Comparison of ENCODE assay signal across 12 mouse cellular contexts in the genomic region with DNA sequence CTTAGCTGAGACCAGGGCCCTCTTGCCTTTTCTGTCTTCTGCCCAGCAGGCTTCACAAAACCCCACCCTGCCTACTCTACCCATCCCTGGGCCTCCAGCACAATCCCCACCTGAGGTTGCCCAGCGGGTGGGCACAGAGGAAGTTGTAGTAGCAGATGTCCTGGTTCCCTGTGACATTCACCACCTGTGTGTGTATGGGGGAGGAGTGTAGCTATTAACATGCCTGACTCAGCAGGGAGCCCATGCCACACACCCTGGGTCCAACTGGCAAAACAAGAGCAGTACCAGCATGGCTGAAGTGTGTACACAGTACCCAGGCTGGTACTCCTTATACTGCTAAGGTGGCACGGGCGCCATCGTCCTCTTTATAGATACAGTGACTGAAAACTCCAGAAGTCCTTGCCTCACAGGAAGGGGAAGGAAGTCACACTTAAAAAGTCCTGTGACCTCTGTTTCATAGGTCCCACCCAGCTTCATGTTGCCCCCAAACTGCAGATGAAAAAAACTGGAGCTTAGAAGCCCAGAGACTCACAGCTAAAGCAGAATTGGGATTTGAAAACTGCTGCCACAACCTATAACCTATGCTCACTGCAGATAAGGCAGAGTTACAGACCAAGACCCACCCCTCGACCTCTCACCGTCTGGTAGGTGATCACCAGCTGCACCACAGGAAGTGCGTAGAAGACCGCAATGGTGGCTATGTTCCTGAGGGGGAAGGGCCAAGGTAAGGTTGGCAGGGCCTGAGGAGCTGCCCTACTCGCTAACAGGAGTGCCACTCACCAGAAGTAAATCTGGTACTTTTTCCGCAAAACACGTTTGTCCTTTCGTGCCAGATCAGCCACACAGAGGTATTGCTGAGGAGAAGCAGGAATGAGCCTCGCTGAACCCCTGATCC. TPM values are rescaled to one million over a fixed set of nuclear protein-coding genes. Genes with fewer than 3 reads are reported as not detected.
A peak's percentile ranks its signal among the peaks of the same experiment; 100 is the strongest.
DNase-seq lines count a peak whose midpoint lies in the region; ATAC-seq and TF ChIP-seq lines count a peak whose summit lies in the region.
"Had no signal": no experiment of that assay in that cellular context is flagged by ENCODE, and none has a peak within 500 bp of the region (broad histone marks: within the 10 kb centered on the region; RNA-seq: fewer than 3 reads in every experiment).

No protein-coding gene starts in this region.

- 4% methylated on average over 13 of the region's 13 CpGs for WGBS in thymus, adult 2 months

- DNase-seq in cerebellum, adult 11 months, result peak; percentile 54
- DNase-seq in cerebellum, postnatal 4 days (ENCODE audit: low spot score in 2 of 2), result no peak
- DNase-seq in cerebellum, adult 18-20 months, result peak; percentile 57 to 64
- DNase-seq in thymus, adult 2 months, result peak; percentile 84
- DNase-seq in kidney, postnatal 4 days, result no peak
- no peak for DNase-seq in right cerebral cortex, postnatal 10 days (ENCODE audit: low spot score in 2 of 2)
- DNase-seq in embryo, embryonic 9.5 days (ENCODE audit: extremely low spot score), result no peak
- DNase-seq: kidney, adult 11 months; lung, embryonic 14.5 days; right cerebral cortex, adult 18-20 months had no signal

- H3K27ac ChIP-seq in thymus, adult 2 months (ENCODE audit: control insufficient read depth, insufficient read depth, low read length), result peak overlapping the region; percentile 95

- H3K4me3 ChIP-seq in thymus, adult 2 months (ENCODE audit: control insufficient read depth, insufficient read depth, low read length), result peak overlapping the region; percentile 22
- H3K4me3 ChIP-seq: heart, embryonic 12.5 days had no signal

- TF ChIP-seq CTCF in thymus, adult 2 months (IDR thresholded peaks at IDR 0.05; ENCODE audit: borderline replicate concordance, control insufficient read depth, extremely low read depth, insufficient read depth, low read length, poor library complexity), result no peak

- H3K27me3 ChIP-seq in thymus, adult 2 months (ENCODE audit: control insufficient read depth, insufficient read depth, low read length), result no peaks in the 10 kb centered on the region
- H3K27me3 ChIP-seq: heart, embryonic 12.5 days had no signal

- peak; percentile 56 for TF ChIP-seq POLR2A in thymus, adult 2 months (IDR thresholded peaks at IDR 0.05; ENCODE audit: control insufficient read depth, extremely low read depth, insufficient read depth, low read length, poor library complexity)

- H3K36me3 ChIP-seq in thymus, adult 2 months (ENCODE audit: control insufficient read depth, insufficient read depth, low read length), result peaks cover 32% of the 10 kb centered on the region

- ATAC-seq in megakaryocyte progenitor cell, adult 5-6 weeks (replicated peaks; ENCODE audit: poor library complexity), result peak; percentile 80

- H3K4me1 ChIP-seq in thymus, adult 2 months (replicated peaks; ENCODE audit: control insufficient read depth, insufficient read depth, low read length), result peaks cover 44% of the 10 kb centered on the region
- H3K4me1 ChIP-seq: heart, embryonic 12.5 days had no signal

RNA-seq across cellular contexts. Expression of gene Tagln, which starts 8.9 kb away (rescaled TPM):
- total RNA-seq in megakaryocyte progenitor cell, adult 5-6 weeks (2015), result 0.10 TPM in 2 replicates
- total RNA-seq in megakaryocyte progenitor cell, adult 5-6 weeks (2017), result not detected in 2 replicates
- 66.3 and 69.5 TPM in 2 replicates for polyA plus RNA-seq in thymus, adult 2 months (2012; rRNA removed)

RNA-seq across cellular contexts. Expression of gene Sidt2, which starts 10.3 kb away (rescaled TPM):
- total RNA-seq in megakaryocyte progenitor cell, adult 5-6 weeks (2015), result 29.4 and 32.7 TPM in 2 replicates
- total RNA-seq in megakaryocyte progenitor cell, adult 5-6 weeks (2017), result 15.3 and 21.9 TPM in 2 replicates
- 504 and 614 TPM in 2 replicates for polyA plus RNA-seq in thymus, adult 2 months (2012; rRNA removed)

RNA-seq across cellular contexts. Expression of gene Rnf214, which starts 38.0 kb away (rescaled TPM):
- total RNA-seq in megakaryocyte progenitor cell, adult 5-6 weeks (2015), result 20.3 and 21.2 TPM in 2 replicates
- 26.5 and 27.4 TPM in 2 replicates for total RNA-seq in megakaryocyte progenitor cell, adult 5-6 weeks (2017)
- 23.1 and 30.4 TPM in 2 replicates for polyA plus RNA-seq in thymus, adult 2 months (2012; rRNA removed)

RNA-seq across cellular contexts. Expression of gene Pcsk7, which starts 38.5 kb away (rescaled TPM):
- 8.5 and 9.6 TPM in 2 replicates for total RNA-seq in megakaryocyte progenitor cell, adult 5-6 weeks (2015)
- total RNA-seq in megakaryocyte progenitor cell, adult 5-6 weeks (2017), result 11.2 and 14.4 TPM in 2 replicates
- polyA plus RNA-seq in thymus, adult 2 months (2012; rRNA removed), result 72.8 and 85.1 TPM in 2 replicates

Comparison
In these comparisons a context has a peak if more than half of its experiments do, and no peak if none do; other contexts are left out.
1. DNase-seq: peak in cerebellum, adult 11 months (single experiment), cerebellum, adult 18-20 months (2 of 2) and thymus, adult 2 months (single experiment); none in cerebellum, postnatal 4 days (0 of 2), kidney, postnatal 4 days (0 of 2), right cerebral cortex, postnatal 10 days (0 of 2) and embryo, embryonic 9.5 days (single experiment).